Mouse (Mus musculus): Measurements from ENCODE around the gene Etv6.

Etv6 gene

GRCm38 (mm10) chr6:134141616-134142165 lies 106.2 kb downstream of the Etv6 start:
- DNase-seq (ENCODE audit: low spot score): no peak

GRCm38 (mm10) chr6:134142700-134143099 lies 107.2 kb downstream of the Etv6 start:
- no peak for DNase-seq (ENCODE audit: low spot score)

- DNase-seq (ENCODE audit: low spot score): no peak
Measured at GRCm38 (mm10) chr6:134143649-134144097, 108.2 kb downstream of the Etv6 start.

GRCm38 (mm10) chr6:134144231-134145130 lies 109.0 kb downstream of the Etv6 start:
- DNase-seq (ENCODE audit: low spot score): no peak

- no peak for DNase-seq (ENCODE audit: low spot score)
Measured at GRCm38 (mm10) chr6:134147596-134148442, 112.3 kb downstream of the Etv6 start.

- DNase-seq (ENCODE audit: low spot score): no peak
Measured at GRCm38 (mm10) chr6:134148443-134148942, 113.0 kb downstream of the Etv6 start.

- no peak for DNase-seq (ENCODE audit: low spot score)
Measured at GRCm38 (mm10) chr6:134149606-134150005, 114.1 kb downstream of the Etv6 start.

- DNase-seq (ENCODE audit: low spot score): no peak
Measured at GRCm38 (mm10) chr6:134151022-134151680, 115.7 kb downstream of the Etv6 start.

- DNase-seq (ENCODE audit: low spot score): peak; percentile 48
Measured at GRCm38 (mm10) chr6:134151853-134152505, 116.5 kb downstream of the Etv6 start.

- DNase-seq (ENCODE audit: low spot score): no peak
Measured at GRCm38 (mm10) chr6:134152539-134152938, 117.0 kb downstream of the Etv6 start.

- no peak for DNase-seq (ENCODE audit: low spot score)
Measured at GRCm38 (mm10) chr6:134154746-134155145, 119.2 kb downstream of the Etv6 start.

GRCm38 (mm10) chr6:134155900-134156623 lies 120.6 kb downstream of the Etv6 start:
- no peak for DNase-seq (ENCODE audit: low spot score)

GRCm38 (mm10) chr6:134157533-134158115 lies 122.1 kb downstream of the Etv6 start:
- no peak for DNase-seq (ENCODE audit: low spot score)

- DNase-seq (ENCODE audit: low spot score): no peak
Measured at GRCm38 (mm10) chr6:134158201-134158600, 122.7 kb downstream of the Etv6 start.

GRCm38 (mm10) chr6:134159672-134160071 lies 124.2 kb downstream of the Etv6 start:
- DNase-seq (ENCODE audit: low spot score): no peak

GRCm38 (mm10) chr6:134161040-134161439 lies 125.5 kb downstream of the Etv6 start:
- DNase-seq (ENCODE audit: low spot score): no peak

- DNase-seq (ENCODE audit: low spot score): no peak
Measured at GRCm38 (mm10) chr6:134163346-134163745, 127.8 kb downstream of the Etv6 start.

- no peak for DNase-seq (ENCODE audit: low spot score)
Measured at GRCm38 (mm10) chr6:134164356-134164755, 128.9 kb downstream of the Etv6 start.

- no peak for DNase-seq (ENCODE audit: low spot score)
Measured at GRCm38 (mm10) chr6:134165012-134165411, 129.5 kb downstream of the Etv6 start.

GRCm38 (mm10) chr6:134167963-134168362 lies 132.5 kb downstream of the Etv6 start:
- no peak for DNase-seq (ENCODE audit: low spot score)
